Mouse (Mus musculus) megakaryocyte-erythroid progenitor cell, adult 5 weeks (primary cell): Measurements from ENCODE around the gene Hoxb1. TPM values are rescaled to one million over a fixed set of nuclear protein-coding genes. Genes with fewer than 3 reads are reported as not detected.

Source experiments
- polyA plus RNA-seq: library from polyadenylated mRNA; stranded (reverse); fragments of >175 nt; gene quantifications from 2 replicates; pipeline ENCODE4 v1.2.3, GENCODE M21; 2012

Hoxb1 gene
- polyA plus RNA-seq = not detected in 2 replicates

GRCm38 (mm10) chr11:96365441-96366091 is at the start of gene Hoxb1:
Hoxb1 (plus strand) TSS chr11:96365752.

GRCm38 (mm10) chr11:96317608-96318367 is 47.8 kb upstream of the Hoxb1 start, which contains the start of gene Hoxb4:
Hoxb4 (plus strand) TSS chr11:96318267.

GRCm38 (mm10) chr11:96323154-96323553 is 42.4 kb upstream of the Hoxb1 start, which contains the start of gene Hoxb3:
Hoxb3 (plus strand) TSS chr11:96323326.

GRCm38 (mm10) chr11:96350341-96350624 is 15.3 kb upstream of the Hoxb1 start, which contains the start of gene Hoxb2:
Hoxb2 (plus strand) TSS chr11:96350525.

Other genes with a start within 250 kb of the Hoxb1 start
- gene Ttll6, start 232.0 kb upstream of the Hoxb1 start, polyA plus RNA-seq = not detected in 2 replicates
- gene Hoxb13, start 171.4 kb upstream of the Hoxb1 start, polyA plus RNA-seq = not detected in 2 replicates
- gene Hoxb9, start 94.3 kb upstream of the Hoxb1 start, polyA plus RNA-seq = 0.02 and 0.17 TPM in 2 replicates
- gene Hoxb8, start 83.8 kb upstream of the Hoxb1 start, polyA plus RNA-seq = 0.03 TPM in 1 of 2 replicates, not detected in the other
- gene Hoxb7, start 79.1 kb upstream of the Hoxb1 start, polyA plus RNA-seq = not detected in 2 replicates
- gene Hoxb6, start 73.3 kb upstream of the Hoxb1 start, polyA plus RNA-seq = 0.21 and 0.45 TPM in 2 replicates
- 0.39 and 0.55 TPM in 2 replicates for gene Hoxb5, start 62.4 kb upstream of the Hoxb1 start, polyA plus RNA-seq
- 13.4 and 14.2 TPM in 2 replicates for gene Hoxb4, start 47.5 kb upstream of the Hoxb1 start, polyA plus RNA-seq
- gene Hoxb3, start 42.4 kb upstream of the Hoxb1 start, polyA plus RNA-seq = 6.0 and 6.2 TPM in 2 replicates
- 0.52 and 1.5 TPM in 2 replicates for gene Hoxb2, start 15.2 kb upstream of the Hoxb1 start, polyA plus RNA-seq
- 0.32 and 0.82 TPM in 2 replicates for gene Skap1, start 98.8 kb downstream of the Hoxb1 start, polyA plus RNA-seq